20 mouse cellular contexts compared by ENCODE assay signal in genomic region chr4:40834872-40835271, GRCm38 (mm10).
"Had no signal": no experiment of that assay in that cellular context is flagged by ENCODE, and none has a peak within 500 bp of the region (broad histone marks: within the 10 kb centered on the region; RNA-seq: fewer than 3 reads in every experiment).

No protein-coding gene starts in this region.

- H3K36me3 ChIP-seq: lung, embryonic 15.5 days; midbrain, embryonic 10.5 days; neural tube, embryonic 13.5 days; neural tube, embryonic 15.5 days had no signal

- H3K4me2 ChIP-seq: liver, embryonic 13.5 days; liver, embryonic 15.5 days; lung, embryonic 15.5 days; neural tube, embryonic 13.5 days; neural tube, embryonic 15.5 days had no signal

- H3K27me3 ChIP-seq: liver, embryonic 13.5 days; liver, embryonic 15.5 days; lung, embryonic 15.5 days; neural tube, embryonic 13.5 days; neural tube, embryonic 15.5 days had no signal

- DNase-seq: liver, embryonic 13.5 days; liver, postnatal 0 days; lung, adult 2 months; lung, postnatal 4 days; midbrain, embryonic 14.5 days; retina, postnatal 1 day; right cerebral cortex, adult 18-20 months; right cerebral cortex, postnatal 25 days; right cerebral cortex, postnatal 4 days; spleen, adult 18-20 months; thymus, adult 18-20 months; thymus, postnatal 36 days had no signal

- H3K9ac ChIP-seq: liver, embryonic 13.5 days; liver, embryonic 15.5 days; liver, postnatal 0 days; lung, embryonic 15.5 days; neural tube, embryonic 13.5 days; neural tube, embryonic 15.5 days had no signal

- H3K27ac ChIP-seq: liver, embryonic 13.5 days; liver, embryonic 15.5 days; lung, embryonic 15.5 days; midbrain, embryonic 10.5 days; neural tube, embryonic 13.5 days; neural tube, embryonic 15.5 days had no signal

- H3K9me3 ChIP-seq: liver, embryonic 13.5 days; liver, embryonic 15.5 days; lung, embryonic 15.5 days; midbrain, embryonic 10.5 days; neural tube, embryonic 13.5 days; neural tube, embryonic 15.5 days had no signal

- H3K4me3 ChIP-seq: liver, embryonic 13.5 days; liver, embryonic 15.5 days; lung, embryonic 15.5 days; midbrain, embryonic 10.5 days; myocyte; neural tube, embryonic 13.5 days; neural tube, embryonic 15.5 days had no signal

- ATAC-seq: liver, postnatal 0 days; lung, postnatal 0 days; midbrain, embryonic 16.5 days had no signal
